Mouse (Mus musculus) limb, embryonic 14.5 days (tissue): ENCODE measurements at regions not wholly inside any gene's neighbourhood (a gene's known extent, or its start where the extent isn't known, plus 50 kb on each side); places are given as distances from the start of the nearest gene placed in this dataset.
A peak's percentile ranks its signal among the peaks of the same experiment; 100 is the strongest.

ENCODE experiments used
- ATAC-seq: fragments of 200-750 bp; cut with Nextera tagmentation; 2 replicates; pipeline ENCODE4 v1.8.0; 2017; ENCODE audit warnings: low read depth, moderate number of reproducible peaks, moderate TSS enrichment; ENCODE audit not compliant: low FRiP score
- DNase-seq: peaks from one replicate; pipeline ENCODE4 v3.0.0-alpha.2; 2015; ENCODE audit warnings: low spot score
- H3K27ac ChIP-seq: fragments of 300-500 bp; sonication (generic); replicated peaks from 2 replicates; pipeline ENCODE4 v1.5.1; 2014; ENCODE audit warnings: low read depth, mild to moderate bottlenecking, low read length, moderate library complexity, mixed read lengths
- H3K27me3 ChIP-seq: fragments of 300-500 bp; sonication (generic); 2 replicates; pipeline ENCODE4 v1.6.1; 2014; ENCODE audit warnings: low read length, mixed read lengths; ENCODE audit not compliant: control insufficient read depth, insufficient read depth
- H3K36me3 ChIP-seq: fragments of 300-500 bp; sonication (generic); 2 replicates; pipeline ENCODE4 v1.6.1; 2014; ENCODE audit warnings: mild to moderate bottlenecking, low read length, moderate library complexity, mixed read lengths; ENCODE audit not compliant: control insufficient read depth, insufficient read depth
- H3K4me1 ChIP-seq: fragments of 300-500 bp; sonication (generic); 2 replicates; pipeline ENCODE4 v1.6.1; 2014; ENCODE audit warnings: antibody characterized with exemption, low read length, mixed read lengths; ENCODE audit not compliant: control insufficient read depth, insufficient read depth
- H3K4me2 ChIP-seq: fragments of 300-500 bp; sonication (generic); replicated peaks from 2 replicates; pipeline ENCODE4 v1.6.1; 2014; ENCODE audit warnings: low read depth, mild to moderate bottlenecking, low read length, moderate library complexity; ENCODE audit not compliant: severe bottlenecking
- H3K4me3 ChIP-seq: fragments of 300-500 bp; sonication (generic); replicated peaks from 2 replicates; pipeline ENCODE4 v1.5.1; 2014; ENCODE audit warnings: low read length
- H3K9ac ChIP-seq: fragments of 300-500 bp; sonication (generic); 2 replicates; pipeline ENCODE4 v1.6.1; 2014; ENCODE audit warnings: mild to moderate bottlenecking, low read depth, low read length, moderate library complexity; ENCODE audit not compliant: severe bottlenecking
- H3K9me3 ChIP-seq: fragments of 300-500 bp; sonication (generic); 2 replicates; pipeline ENCODE4 v1.6.1; 2016; ENCODE audit warnings: low read length; ENCODE audit not compliant: control insufficient read depth
- POLR2A ChIP-seq: fragments of 200-500 bp; IDR thresholded peaks from 2 replicates; pipeline ENCODE4 v1.8.0; 2012; ENCODE audit warnings: inconsistent platforms, mild to moderate bottlenecking, moderate library complexity, borderline replicate concordance; ENCODE audit not compliant: insufficient read depth, insufficient read length; ENCODE audit errors: extremely low read depth
- WGBS: fragments of 180-500 bp; shearing (Covaris S2); extraction: QIAGEN DNeasy Blood & Tissue Kit; methylation state at CpG from one replicate; pipeline ENCODE4 v1.1.7; 2014; 5-methylcytosine and 5-hydroxymethylcytosine counted together

GRCm38 (mm10) chr2:79172967-79173919 is 82.0 kb upstream of the Itga4 start:
- no peak for TF ChIP-seq POLR2A
- ATAC-seq (no peak), DNase-seq (no peak)
- H3K4me1 ChIP-seq = no peaks in the 10 kb centered on the region
- no peaks in the 10 kb centered on the region for H3K9me3 ChIP-seq
- WGBS = 75% methylated on average over 7 of the region's 7 CpGs
- H3K4me3 ChIP-seq = no peak overlapping the region
- H3K27me3 ChIP-seq = no peaks in the 10 kb centered on the region
- H3K4me2 ChIP-seq = no peak overlapping the region
- no peak overlapping the region for H3K27ac ChIP-seq
- no peaks in the 10 kb centered on the region for H3K36me3 ChIP-seq
- H3K9ac ChIP-seq = no peak overlapping the region

DNA sequence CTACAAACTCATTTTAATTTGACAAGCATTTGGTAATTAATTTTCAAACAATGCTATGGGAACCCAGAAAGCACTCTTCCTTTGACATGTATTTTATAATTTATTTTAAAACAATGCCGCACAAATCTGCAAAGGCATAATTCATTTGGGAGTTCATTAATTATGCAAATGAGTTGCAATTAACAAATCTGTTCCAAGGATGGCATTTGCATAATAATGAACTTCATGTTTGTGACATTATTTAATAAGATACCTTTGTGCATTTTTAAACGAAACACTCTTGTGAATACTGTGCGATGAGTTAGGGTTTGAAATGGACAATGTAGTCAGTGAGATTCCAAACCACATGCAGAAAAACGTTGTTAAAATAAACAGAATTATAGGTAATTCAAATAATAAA is 80.9 kb upstream of the Itga4 start:
- Histone ChIP-seq H3K9ac (no peak overlapping the region), H3K36me3 (no peaks in the 10 kb centered on the region), H3K4me3 (no peak overlapping the region)

DNA sequence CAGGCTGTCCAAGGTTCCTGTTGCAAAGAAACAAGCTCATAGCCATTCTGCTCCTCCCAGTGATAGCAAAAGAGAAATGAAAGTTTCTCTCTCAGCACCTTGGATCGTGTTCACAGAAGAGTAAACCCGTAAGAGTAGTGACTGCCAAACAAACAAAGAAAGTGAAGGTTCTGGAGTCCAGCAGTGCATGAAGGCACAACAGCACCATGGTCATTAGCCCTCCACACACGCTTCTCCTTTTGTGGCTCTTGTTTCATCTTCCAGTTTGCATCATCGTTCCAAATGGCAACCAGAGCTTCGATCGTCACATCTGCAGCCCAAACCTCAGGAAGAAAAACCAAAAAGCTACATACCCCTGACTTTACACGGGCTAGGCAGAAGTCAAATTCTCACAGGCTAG is 74.4 kb upstream of the Itga4 start:
- no peak overlapping the region for H3K4me3 ChIP-seq
- 64% methylated on average over 7 of the region's 7 CpGs for WGBS
- H3K27ac ChIP-seq = no peak overlapping the region

More for the DNA sequence above, 80.9 kb upstream of the Itga4 start:
- no peaks in the 10 kb centered on the region for H3K4me1 ChIP-seq
- ATAC-seq (no peak), DNase-seq (no peak)
- no peak for TF ChIP-seq POLR2A
- H3K27ac ChIP-seq = no peak overlapping the region
- no peaks in the 10 kb centered on the region for H3K27me3 ChIP-seq
- no peak overlapping the region for H3K4me2 ChIP-seq
- H3K9me3 ChIP-seq = no peaks in the 10 kb centered on the region
- 92% methylated on average over 4 of the region's 4 CpGs for WGBS

GRCm38 (mm10) chr2:79183034-79183630 is 72.1 kb upstream of the Itga4 start:
- Histone ChIP-seq H3K4me1 (peaks cover 11% of the 10 kb centered on the region; the same call in 1 of the 2 replicates), H3K9ac (no peak overlapping the region), H3K27ac (no peak overlapping the region), H3K4me2 (no peak overlapping the region), H3K9me3 (no peaks in the 10 kb centered on the region), H3K27me3 (no peaks in the 10 kb centered on the region), H3K4me3 (no peak overlapping the region), H3K36me3 (no peaks in the 10 kb centered on the region)
- DNase-seq = peak; percentile 40
- 69% methylated on average over 7 of the region's 7 CpGs for WGBS
- peak; percentile 81 for ATAC-seq
- TF ChIP-seq POLR2A = no peak

More for the DNA sequence above, 74.4 kb upstream of the Itga4 start:
- no peaks in the 10 kb centered on the region for H3K9me3 ChIP-seq
- no peak for DNase-seq
- no peak for ATAC-seq
- H3K9ac ChIP-seq = no peak overlapping the region
- no peak overlapping the region for H3K4me2 ChIP-seq
- peaks cover 5% of the 10 kb centered on the region; the same call in 1 of the 2 replicates for H3K4me1 ChIP-seq
- TF ChIP-seq POLR2A = no peak
- no peaks in the 10 kb centered on the region for H3K27me3 ChIP-seq
- H3K36me3 ChIP-seq = no peaks in the 10 kb centered on the region

DNA sequence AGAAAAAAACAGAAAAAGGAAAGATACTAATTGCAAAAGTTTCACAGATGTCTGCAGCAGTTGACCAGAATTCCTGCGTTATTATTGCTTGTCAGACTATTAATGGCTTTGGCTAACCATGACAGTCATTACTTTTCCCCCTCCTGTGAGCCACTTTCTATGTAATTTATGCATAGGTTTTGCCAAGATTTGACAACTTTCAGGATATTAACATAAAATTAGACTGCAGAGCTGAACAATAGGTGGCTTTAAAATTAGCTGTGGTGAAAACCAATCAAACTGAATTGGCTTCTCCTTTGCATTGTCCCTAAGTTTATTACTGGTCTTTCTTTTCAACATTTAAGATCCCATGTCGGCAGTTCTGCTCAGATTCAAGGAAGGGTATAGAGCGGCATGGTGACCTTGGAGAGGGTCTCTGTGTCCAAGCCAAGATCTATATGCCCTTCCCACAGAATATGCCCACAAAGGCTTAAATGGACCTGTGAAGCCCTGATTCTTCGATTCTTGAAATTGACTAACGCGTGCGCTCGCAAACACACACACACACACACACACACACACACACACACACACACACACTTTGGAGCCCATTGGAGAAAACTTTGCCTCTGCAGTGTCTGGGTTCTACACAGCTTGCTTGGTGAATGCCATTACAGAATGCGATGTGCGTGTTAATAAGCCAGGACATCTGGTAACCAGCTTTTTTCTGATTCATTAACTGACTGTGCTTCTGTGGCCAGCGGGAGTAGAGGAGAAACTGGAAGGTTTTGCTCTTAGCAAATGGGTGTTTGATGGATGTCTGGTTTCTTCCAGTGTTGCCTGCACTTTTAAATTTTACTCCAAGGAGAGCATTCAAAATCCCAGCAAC is 69.8 kb upstream of the Itga4 start:
- peak; percentile 50 for DNase-seq
- Histone ChIP-seq H3K9ac (no peak overlapping the region), H3K27me3 (no peaks in the 10 kb centered on the region), H3K9me3 (no peaks in the 10 kb centered on the region), H3K36me3 (no peaks in the 10 kb centered on the region), H3K4me2 (no peak overlapping the region), H3K4me3 (no peak overlapping the region), H3K4me1 (peaks cover 11% of the 10 kb centered on the region; the same call in 1 of the 2 replicates), H3K27ac (0 out of 2 replicates have a peak overlapping the region, but pooled peaks have one; percentile 13)
- no peak for TF ChIP-seq POLR2A
- no peak; the same call in 1 of the 2 replicates for ATAC-seq
- WGBS = 29% methylated on average over 11 of the region's 11 CpGs
